Mouse (Mus musculus) hindbrain, embryonic 10.5 days (tissue): ENCODE data around the gene 9230113P08Rik. TPM values are rescaled to one million over a fixed set of nuclear protein-coding genes. Genes with fewer than 3 reads are reported as not detected.
"Not testable (repeated sequence)": the region's sequence is repeated elsewhere in the genome, so short reads cannot be mapped to it uniquely, and the experiment has no call there.

Source experiments
- DNase-seq: peaks from one replicate; pipeline ENCODE4 v3.0.0-alpha.2; 2017; ENCODE audit warnings: low spot score
- H3K27ac ChIP-seq: fragments of 300-500 bp; sonication (generic); 2 replicates; pipeline ENCODE4 v1.5.1; 2016; ENCODE audit warnings: mild to moderate bottlenecking, moderate library complexity
- H3K27me3 ChIP-seq: fragments of 300-500 bp; sonication (generic); 2 replicates; pipeline ENCODE4 v1.6.1; 2016; ENCODE audit warnings: mild to moderate bottlenecking; ENCODE audit not compliant: poor library complexity, insufficient read depth, severe bottlenecking
- H3K36me3 ChIP-seq: fragments of 300-500 bp; sonication (generic); 2 replicates; pipeline ENCODE4 v1.6.1; 2016; ENCODE audit warnings: mild to moderate bottlenecking, moderate library complexity
- H3K4me1 ChIP-seq: fragments of 300-500 bp; sonication (generic); replicated peaks from 2 replicates; pipeline ENCODE4 v1.6.1; 2016; ENCODE audit warnings: mild to moderate bottlenecking
- H3K4me3 ChIP-seq: fragments of 300-500 bp; sonication (generic); 2 replicates; pipeline ENCODE4 v1.5.1; 2016; ENCODE audit warnings: mild to moderate bottlenecking, moderate library complexity
- H3K9me3 ChIP-seq: fragments of 300-500 bp; sonication (generic); 2 replicates; pipeline ENCODE4 v1.6.1; 2016; ENCODE audit warnings: mild to moderate bottlenecking, moderate library complexity
- WGBS: fragments of 180-500 bp; shearing (Covaris S2); methylation state at CpG from one replicate; pipeline ENCODE4 v1.1.7; 2016; 5-methylcytosine and 5-hydroxymethylcytosine counted together
- polyA plus RNA-seq: library from polyadenylated mRNA; unstranded; fragments of >200 nt; fragmentation: Nextera tagmentation; extraction: Ambion mirVana; gene quantifications from 2 replicates; pipeline ENCODE4 v1.2.1, GENCODE M21; 2016

The 9230113P08Rik gene
- polyA plus RNA-seq = not detected in 2 replicates

DNA sequence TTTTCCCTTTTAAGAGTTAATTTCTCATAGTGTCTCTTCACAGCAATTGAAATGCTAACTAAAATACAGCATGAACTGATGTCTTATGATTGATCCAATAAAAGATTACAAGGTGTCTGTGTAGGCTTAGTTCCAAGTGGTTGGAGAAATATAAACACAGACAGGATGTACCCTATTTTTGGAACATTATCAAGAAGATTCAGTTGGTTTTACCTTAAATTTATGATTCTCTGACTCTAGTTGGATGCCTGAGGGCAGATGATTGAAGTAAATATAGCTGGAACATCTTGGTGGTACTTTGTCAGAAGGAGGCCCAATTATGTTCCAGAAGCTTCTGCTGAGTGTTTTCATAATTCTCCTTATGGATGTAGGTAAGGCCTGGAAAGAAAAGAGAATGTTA is at the start of gene 9230113P08Rik:
Gene 9230113P08Rik (plus strand): TSS at position 301 of the 400 bp plus-strand sequence.
- H3K9me3 ChIP-seq = peaks cover 24% of the 10 kb centered on the region
- not testable (repeated sequence) for H3K36me3 ChIP-seq, H3K4me3 ChIP-seq, H3K27ac ChIP-seq, H3K4me1 ChIP-seq, DNase-seq, H3K27me3 ChIP-seq

DNA sequence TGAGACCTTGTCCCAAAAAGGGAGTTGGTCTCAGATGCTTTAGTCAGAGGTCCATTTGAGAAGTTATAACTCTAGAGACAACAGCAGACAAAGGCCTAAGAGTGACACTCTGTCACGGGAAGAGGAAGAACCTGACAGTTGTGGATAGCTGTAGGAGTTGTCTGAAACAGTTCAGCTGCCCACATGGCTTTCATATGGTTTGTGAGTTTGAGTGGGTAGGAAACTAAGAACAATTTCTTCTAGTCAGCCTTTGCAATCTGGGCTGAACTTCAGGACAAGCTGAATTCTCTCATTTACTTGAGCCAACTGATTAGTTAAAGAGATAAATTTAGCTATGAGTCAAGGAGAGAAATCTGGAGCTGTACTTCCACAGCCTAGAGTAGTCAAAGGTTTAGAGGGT is 15.1 kb upstream of the 9230113P08Rik start:
- WGBS = 82% methylated on average over 1 of the region's 1 CpGs

DNA sequence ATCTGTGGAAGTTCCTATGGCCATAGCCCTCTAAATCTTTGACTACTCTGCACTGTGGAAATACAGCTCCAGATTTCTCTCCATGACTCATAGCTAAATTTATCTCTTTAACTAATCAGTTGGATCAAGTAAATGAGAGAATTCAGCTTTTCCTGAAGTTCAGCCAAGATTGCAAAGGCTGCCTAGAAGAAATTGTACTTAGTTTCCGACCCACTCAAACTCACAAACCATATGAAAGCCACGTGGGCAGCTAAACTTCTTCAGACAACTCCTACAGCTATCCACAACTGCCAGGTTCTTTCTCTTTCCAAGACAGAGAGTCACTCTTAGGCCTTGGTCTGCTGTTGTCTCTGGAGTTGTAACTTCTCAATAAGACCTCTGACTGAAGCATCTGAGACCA is 3.7 kb upstream of the 9230113P08Rik start:
- Histone ChIP-seq H3K27me3 (no peaks in the 10 kb centered on the region), H3K27ac (no peak overlapping the region), H3K36me3 (no peaks in the 10 kb centered on the region), H3K9me3 (peaks cover 28% of the 10 kb centered on the region), H3K4me3 (no peak overlapping the region), H3K4me1 (no peaks in the 10 kb centered on the region)
- DNase-seq = no peak
- 75% methylated on average over 2 of the region's 2 CpGs for WGBS

More for the DNA sequence above, 15.1 kb upstream of the 9230113P08Rik start:
- H3K4me3 ChIP-seq, H3K27me3 ChIP-seq, H3K4me1 ChIP-seq, H3K27ac ChIP-seq, H3K36me3 ChIP-seq, DNase-seq: not testable (repeated sequence)
- H3K9me3 ChIP-seq = peaks cover 15% of the 10 kb centered on the region

- 81% methylated on average over 2 of the region's 2 CpGs for WGBS
- no peaks in the 10 kb centered on the region for H3K4me1 ChIP-seq
- no peaks in the 10 kb centered on the region for H3K36me3 ChIP-seq
These were observed 22.6 kb downstream of the 9230113P08Rik start for GRCm38 (mm10) chr9:35930817-35931216.

More at GRCm38 (mm10) chr9:35930817-35931216, 22.6 kb downstream of the 9230113P08Rik start:
- Histone ChIP-seq H3K4me3 (no peak overlapping the region), H3K9me3 (peaks cover 24% of the 10 kb centered on the region; the same call in 1 of the 2 replicates), H3K27ac (no peak overlapping the region), H3K27me3 (no peaks in the 10 kb centered on the region)
- DNase-seq = no peak

Other genes starting within 250 kb of the 9230113P08Rik start
- gene Pate1, start 221.0 kb upstream of the 9230113P08Rik start, polyA plus RNA-seq = not detected in 2 replicates
- not detected in 2 replicates for gene Gm17677, start 167.4 kb upstream of the 9230113P08Rik start, polyA plus RNA-seq
- not detected in 2 replicates for gene Gm17727, start 130.3 kb upstream of the 9230113P08Rik start, polyA plus RNA-seq
- gene Gm27235, start 118.3 kb upstream of the 9230113P08Rik start, polyA plus RNA-seq = not detected in 2 replicates
- not detected in 2 replicates for gene D730048I06Rik, start 118.3 kb upstream of the 9230113P08Rik start, polyA plus RNA-seq
- not detected in 2 replicates for gene 9230110F15Rik, start 64.3 kb upstream of the 9230113P08Rik start, polyA plus RNA-seq
- not detected in 2 replicates for gene Gm5916, start 220.4 kb downstream of the 9230113P08Rik start, polyA plus RNA-seq